Mouse (Mus musculus) liver, embryonic 16.5 days (tissue): ENCODE data around the gene Pkd1l1. TPM values are rescaled to one million over a fixed set of nuclear protein-coding genes. Genes with fewer than 3 reads are reported as not detected.
A peak's percentile ranks its signal among the peaks of the same experiment; 100 is the strongest.

Experiments
- ATAC-seq: fragments of 200-750 bp; cut with Nextera tagmentation; 2 replicates; pipeline ENCODE4 v1.8.0; 2017; ENCODE audit warnings: low read depth, mild to moderate bottlenecking, moderate number of reproducible peaks, moderate library complexity
- H3K27ac ChIP-seq: fragments of 300-500 bp; sonication (generic); 2 replicates; pipeline ENCODE4 v1.5.1; 2014; ENCODE audit warnings: mild to moderate bottlenecking, low read length
- H3K27me3 ChIP-seq: fragments of 300-500 bp; sonication (generic); 2 replicates; pipeline ENCODE4 v1.6.1; 2014; ENCODE audit warnings: low read depth, low read length, mixed read lengths; ENCODE audit not compliant: control insufficient read depth, insufficient read depth
- H3K36me3 ChIP-seq: fragments of 300-500 bp; sonication (generic); 2 replicates; pipeline ENCODE4 v1.6.1; 2014; ENCODE audit warnings: mild to moderate bottlenecking; ENCODE audit not compliant: control insufficient read depth, insufficient read depth
- H3K4me1 ChIP-seq: fragments of 300-500 bp; sonication (generic); 2 replicates; pipeline ENCODE4 v1.6.1; 2014; ENCODE audit warnings: low read depth, low read length, mixed read lengths; ENCODE audit not compliant: control insufficient read depth
- H3K4me2 ChIP-seq: fragments of 300-500 bp; sonication (generic); 2 replicates; pipeline ENCODE4 v1.6.1; 2014; ENCODE audit warnings: low read depth, low read length, mixed read lengths
- H3K4me3 ChIP-seq: fragments of 300-500 bp; sonication (generic); 2 replicates; pipeline ENCODE4 v1.5.1; 2014; ENCODE audit warnings: low read depth, mild to moderate bottlenecking, low read length
- H3K9ac ChIP-seq: fragments of 300-500 bp; sonication (generic); 2 replicates; pipeline ENCODE4 v1.6.1; 2014; ENCODE audit warnings: low read depth, low read length
- H3K9me3 ChIP-seq: fragments of 300-500 bp; sonication (generic); replicated peaks from 2 replicates; pipeline ENCODE4 v1.6.1; 2016; ENCODE audit warnings: low read length; ENCODE audit not compliant: control insufficient read depth
- WGBS: fragments of 180-500 bp; shearing (Covaris S2); extraction: QIAGEN DNeasy Blood & Tissue Kit; methylation state at CpG from one replicate; pipeline ENCODE4 v1.1.7; 2014; ENCODE audit not compliant: insufficient replicate concordance; 5-methylcytosine and 5-hydroxymethylcytosine counted together
- polyA plus RNA-seq: library from polyadenylated mRNA; unstranded; fragments of >200 nt; fragmentation: Nextera tagmentation; extraction: Ambion mirVana; gene quantifications from 2 replicates; pipeline ENCODE4 v1.2.1, GENCODE M21; 2015

The Pkd1l1 gene
- 0.07 and 0.09 TPM in 2 replicates for polyA plus RNA-seq

DNA sequence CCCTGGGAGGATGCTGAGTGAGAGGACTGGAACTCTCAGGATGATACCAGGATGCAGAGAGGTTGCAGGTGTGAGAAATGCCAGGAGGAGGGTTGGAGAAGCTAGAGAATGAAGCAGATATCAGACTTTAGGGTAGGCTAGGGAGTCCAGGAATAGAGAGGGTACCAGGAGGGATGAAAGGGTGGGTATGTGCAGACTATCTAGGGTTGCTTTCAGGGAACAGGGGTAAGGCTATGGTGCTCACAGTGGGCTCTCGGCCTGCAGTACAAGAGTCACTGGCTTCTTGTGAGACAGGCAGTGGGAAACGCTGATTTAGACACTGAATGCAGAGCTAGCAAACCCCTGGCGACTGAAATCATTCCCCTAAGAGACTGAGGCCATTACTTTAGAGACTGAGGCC is at the start of gene Pkd1l1:
Gene Pkd1l1 (minus strand): TSS at position 101 of the 400 bp plus-strand sequence.
- WGBS, result 57% methylated on average over 3 of the region's 3 CpGs
- H3K4me2 ChIP-seq, result peak within 1 kb of the TSS; percentile 37
- H3K27ac ChIP-seq, result no peak within 1 kb of the TSS

GRCm38 (mm10) chr11:9020207-9020606 is 47.1 kb upstream of the Pkd1l1 start:
- 73% methylated on average over 5 of the region's 5 CpGs for WGBS
- no peaks in the 10 kb centered on the region for H3K27me3 ChIP-seq
- no peak overlapping the region for H3K9ac ChIP-seq
- no peaks in the 10 kb centered on the region for H3K9me3 ChIP-seq
- H3K4me2 ChIP-seq, result no peak overlapping the region
- H3K36me3 ChIP-seq, result no peaks in the 10 kb centered on the region
- no peak overlapping the region for H3K4me3 ChIP-seq
- no peaks in the 10 kb centered on the region for H3K4me1 ChIP-seq
- ATAC-seq, result no peak
- H3K27ac ChIP-seq, result no peak overlapping the region

More for the DNA sequence above, at the start of gene Pkd1l1:
- ATAC-seq, result no peak
- H3K36me3 ChIP-seq, result no peaks in the 10 kb centered on the region
- H3K9ac ChIP-seq, result no peak within 1 kb of the TSS
- H3K9me3 ChIP-seq, result no peaks in the 10 kb centered on the region
- H3K27me3 ChIP-seq, result no peaks in the 10 kb centered on the region
- H3K4me1 ChIP-seq, result peaks cover 13% of the 10 kb centered on the region
- no peak within 1 kb of the TSS for H3K4me3 ChIP-seq

DNA sequence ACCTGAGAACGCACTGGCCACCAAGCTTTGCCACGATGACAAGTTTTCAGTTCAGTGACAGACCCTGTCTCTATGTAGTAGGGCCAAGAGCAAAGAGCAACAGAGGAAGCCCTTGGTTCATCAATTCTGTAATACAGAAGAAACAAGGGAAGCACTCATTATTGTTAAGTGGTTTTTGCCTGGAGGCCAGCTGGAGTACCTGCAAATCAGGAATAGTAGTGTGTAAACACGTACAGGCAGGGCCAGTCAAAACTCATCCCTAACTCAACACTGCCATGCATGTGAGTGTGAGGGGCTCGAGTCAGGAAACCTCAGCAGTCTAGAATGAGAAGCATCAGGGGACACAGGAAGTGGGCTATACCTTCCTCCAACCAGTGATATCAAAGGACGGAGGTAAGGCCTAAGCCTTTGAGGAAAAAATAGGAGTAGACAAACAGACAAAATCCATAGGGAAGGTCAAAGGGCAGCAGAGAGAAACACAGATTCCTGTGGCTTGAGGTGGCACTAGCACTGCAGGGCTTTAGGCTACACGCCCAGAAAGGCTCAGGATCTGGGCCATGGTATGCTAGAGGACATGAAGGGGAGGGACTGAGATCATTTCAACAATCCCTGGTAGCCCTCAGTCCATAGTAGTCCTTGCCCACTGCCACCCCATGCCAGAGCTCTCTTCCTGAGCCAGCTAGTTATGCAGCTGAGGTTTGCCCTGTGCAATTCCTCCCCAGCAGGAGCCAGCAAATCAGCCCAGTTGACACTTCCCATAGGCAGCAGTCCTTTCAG is 45.6 kb upstream of the Pkd1l1 start:
- H3K27me3 ChIP-seq, result no peaks in the 10 kb centered on the region
- no peaks in the 10 kb centered on the region for H3K36me3 ChIP-seq
- H3K4me2 ChIP-seq, result no peak overlapping the region
- H3K27ac ChIP-seq, result no peak overlapping the region
- H3K4me3 ChIP-seq, result no peak overlapping the region
- 48% methylated on average over 6 of the region's 6 CpGs for WGBS
- H3K4me1 ChIP-seq, result no peaks in the 10 kb centered on the region
- no peaks in the 10 kb centered on the region for H3K9me3 ChIP-seq
- no peak for ATAC-seq
- no peak overlapping the region for H3K9ac ChIP-seq

- H3K4me1 ChIP-seq, result peaks cover 6% of the 10 kb centered on the region
- H3K27ac ChIP-seq, result no peak overlapping the region
- H3K27me3 ChIP-seq, result no peaks in the 10 kb centered on the region
- H3K36me3 ChIP-seq, result no peaks in the 10 kb centered on the region
- WGBS, result 68% methylated on average over 3 of the region's 3 CpGs
- ATAC-seq, result no peak
- no peak overlapping the region for H3K4me3 ChIP-seq
- no peak overlapping the region for H3K4me2 ChIP-seq
- H3K9ac ChIP-seq, result no peak overlapping the region
- no peaks in the 10 kb centered on the region for H3K9me3 ChIP-seq
Observed at GRCm38 (mm10) chr11:9014740-9015139, 41.7 kb upstream of the Pkd1l1 start.

- ATAC-seq, result peak; percentile 10; the same call in 1 of the 2 replicates
- WGBS, result 3% methylated on average over 3 of the region's 3 CpGs
- H3K4me3 ChIP-seq, result peak overlapping the region; percentile 89
Observed at GRCm38 (mm10) chr11:9011348-9011747, 38.3 kb upstream of the Pkd1l1 start.

DNA sequence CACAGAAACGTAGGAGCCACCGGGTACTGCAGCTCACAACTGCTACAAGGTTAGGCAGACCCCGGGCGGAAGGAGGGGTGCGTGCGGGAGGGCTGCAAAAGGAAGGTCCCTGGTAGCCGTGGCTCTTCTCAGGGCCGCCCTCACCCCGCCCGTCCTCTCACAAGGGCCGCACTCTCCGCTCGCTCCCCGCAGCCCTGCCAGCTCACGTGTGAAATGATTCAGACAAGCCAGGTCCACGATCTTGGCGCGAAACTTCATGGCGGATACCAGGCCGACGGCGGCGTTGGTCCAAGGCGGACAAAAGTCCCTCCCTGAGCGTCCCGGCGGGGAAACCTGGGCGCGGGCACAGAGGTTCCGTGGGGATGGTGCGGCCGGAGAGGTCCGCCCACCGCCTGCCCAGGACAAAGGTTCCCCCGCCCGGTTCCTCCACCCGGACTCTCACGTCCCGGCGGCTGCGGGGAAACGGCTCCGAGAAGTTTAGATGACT is 37.8 kb upstream of the Pkd1l1 start, which contains the start of gene Hus1:
Gene Hus1 (minus strand): TSS at position 339 of the 487 bp plus-strand sequence.
- Histone ChIP-seq H3K4me1 (peaks cover 9% of the 10 kb centered on the region), H3K4me3 (peak within 1 kb of the TSS; percentile 89), H3K36me3 (peaks cover 7% of the 10 kb centered on the region), H3K27ac (peak within 1 kb of the TSS; percentile 86), H3K9ac (peak within 1 kb of the TSS; percentile 86), H3K27me3 (no peaks in the 10 kb centered on the region), H3K4me2 (peak within 1 kb of the TSS; percentile 88), H3K9me3 (no peaks in the 10 kb centered on the region)
- WGBS, result under 1% methylated on average over 43 of the region's 43 CpGs
- peak; percentile 96 for ATAC-seq

More at GRCm38 (mm10) chr11:9011348-9011747, 38.3 kb upstream of the Pkd1l1 start:
- Histone ChIP-seq H3K4me2 (peak overlapping the region; percentile 88), H3K36me3 (peaks cover 7% of the 10 kb centered on the region), H3K9me3 (no peaks in the 10 kb centered on the region), H3K27me3 (no peaks in the 10 kb centered on the region), H3K9ac (peak overlapping the region; percentile 86), H3K27ac (peak overlapping the region; percentile 86; the same call in 1 of the 2 replicates), H3K4me1 (peaks cover 9% of the 10 kb centered on the region)

- Histone ChIP-seq H3K27ac (peak overlapping the region; percentile 86), H3K4me2 (peak overlapping the region; percentile 88), H3K4me3 (peak overlapping the region; percentile 89), H3K9ac (peak overlapping the region; percentile 86), H3K27me3 (no peaks in the 10 kb centered on the region), H3K9me3 (no peaks in the 10 kb centered on the region), H3K36me3 (peaks cover 9% of the 10 kb centered on the region), H3K4me1 (peaks cover 9% of the 10 kb centered on the region)
- peak; percentile 60 for ATAC-seq
- WGBS, result 0% methylated on average over 7 of the region's 7 CpGs
Observed at GRCm38 (mm10) chr11:9010416-9010815, 37.4 kb upstream of the Pkd1l1 start.

- Histone ChIP-seq H3K4me2 (no peak overlapping the region), H3K9me3 (no peaks in the 10 kb centered on the region), H3K27ac (no peak overlapping the region), H3K27me3 (no peaks in the 10 kb centered on the region), H3K4me3 (no peak overlapping the region), H3K9ac (no peak overlapping the region), H3K36me3 (peaks cover 18% of the 10 kb centered on the region), H3K4me1 (peaks cover 9% of the 10 kb centered on the region)
- ATAC-seq, result no peak
- WGBS, result 82% methylated on average over 5 of the region's 5 CpGs
Observed at GRCm38 (mm10) chr11:9008761-9009160, 35.7 kb upstream of the Pkd1l1 start.

DNA sequence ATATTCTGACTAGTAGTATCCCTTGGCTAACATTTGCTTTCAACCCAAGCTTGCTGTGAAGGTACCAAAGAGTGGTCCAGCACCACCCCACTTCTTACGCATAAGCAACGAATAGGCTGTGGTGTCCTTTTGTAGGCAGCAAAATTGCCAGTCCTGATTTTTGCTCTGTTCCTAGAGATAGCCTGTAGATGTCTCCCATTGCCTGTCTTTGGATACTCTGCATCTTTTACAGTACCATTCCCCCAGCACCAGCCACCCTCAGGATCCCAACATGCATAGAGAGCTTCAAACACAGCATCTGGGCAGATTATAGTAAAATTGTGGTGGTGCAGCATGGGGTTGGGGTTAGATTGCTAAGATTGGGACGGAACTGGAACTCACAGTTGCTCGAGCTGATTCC is 15.0 kb upstream of the Pkd1l1 start:
- Histone ChIP-seq H3K4me3 (no peak overlapping the region), H3K36me3 (peaks cover 13% of the 10 kb centered on the region), H3K27ac (no peak overlapping the region), H3K9me3 (no peaks in the 10 kb centered on the region), H3K27me3 (no peaks in the 10 kb centered on the region), H3K4me2 (no peak overlapping the region), H3K9ac (no peak overlapping the region), H3K4me1 (peaks cover 2% of the 10 kb centered on the region; the same call in 1 of the 2 replicates)
- ATAC-seq, result no peak
- 57% methylated on average over 4 of the region's 4 CpGs for WGBS
